Mouse (Mus musculus) E14TG2a.4 (cell line): Measurements from ENCODE around the gene Uqcrc1.

Experiments used
- CTCF ChIP-seq: conservative IDR thresholded peaks from 2 replicates; pipeline ENCODE4 v1.5.1; 2014; ENCODE audit warnings: low read length
- POU5F1 ChIP-seq: IDR thresholded peaks from 2 replicates; pipeline ENCODE4 v1.6.1; 2014; ENCODE audit warnings: low read length, borderline replicate concordance

- TF ChIP-seq CTCF, result no peak
- no peak for TF ChIP-seq POU5F1
These were observed 54.0 kb downstream of the Uqcrc1 start for GRCm38 (mm10) chr9:108990462-108990820.
